Mouse (Mus musculus) granulocyte monocyte progenitor cell, adult 5-6 weeks (primary cell): ENCODE data around the gene Commd7. TPM values are rescaled to one million over a fixed set of nuclear protein-coding genes. Genes with fewer than 3 reads are reported as not detected.

Experiments used
- ATAC-seq: replicated peaks from 2 replicates; pipeline ENCODE4 v1.8.0; 2016; ENCODE audit warnings: mild to moderate bottlenecking, moderate TSS enrichment, inconsistent platforms; ENCODE audit not compliant: poor library complexity, severe bottlenecking
- total RNA-seq, 2 experiments: library from RNA; stranded (forward) in 1 of 2; stranded (reverse) in 1 of 2; fragments of 200-712, 200-1000 nt in 1 of 2; fragments of >200 nt in 1 of 2; fragmentation: Nextera tagmentation in 1 of 2; gene quantifications; 2 replicates each; pipeline ENCODE4 v1.2.3; 2014 to 2017

Gene Commd7
- total RNA-seq, 2 experiments from 2014 or later, result 32.9 to 41.9 TPM

DNA sequence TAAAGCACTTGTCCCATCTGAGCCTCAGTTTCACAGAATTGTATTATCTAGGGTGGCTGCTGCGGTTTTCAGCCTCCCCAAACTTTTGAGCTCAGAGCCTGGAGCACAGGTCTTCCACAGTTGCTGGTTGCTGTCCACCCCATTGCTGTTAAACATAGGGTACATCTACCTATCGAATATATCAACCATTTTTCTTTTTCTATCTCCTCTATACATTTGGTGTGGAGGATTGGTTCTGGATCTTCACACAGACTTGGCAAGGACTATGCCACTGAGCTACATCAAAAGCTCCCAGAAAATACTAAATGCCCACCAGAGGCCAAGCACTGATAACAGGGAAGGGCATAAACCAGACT is 268 bp upstream of the Commd7 start:
- ATAC-seq, result 0 out of 2 replicates have a peak, but pooled peaks have one; percentile 1

DNA sequence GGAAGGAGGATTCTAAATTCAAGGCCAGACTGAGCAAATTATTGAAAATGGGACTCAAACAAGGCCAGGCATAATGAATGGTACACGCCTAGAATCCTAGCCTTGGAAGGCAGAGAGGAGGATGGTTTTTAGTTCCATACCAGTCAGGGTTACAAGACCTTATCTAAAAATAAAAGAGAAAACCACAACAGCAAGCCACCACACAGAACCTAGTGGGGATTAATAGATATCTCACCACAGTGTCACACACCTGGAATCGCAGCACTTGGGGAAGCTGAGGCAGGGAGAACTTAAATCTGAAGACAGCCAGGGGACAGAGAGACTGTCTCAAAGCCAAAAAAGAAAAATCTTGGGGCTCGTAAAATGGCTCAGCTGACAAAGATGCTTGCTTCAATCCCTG is 1.6 kb downstream of the Commd7 start:
- no peak for ATAC-seq

DNA sequence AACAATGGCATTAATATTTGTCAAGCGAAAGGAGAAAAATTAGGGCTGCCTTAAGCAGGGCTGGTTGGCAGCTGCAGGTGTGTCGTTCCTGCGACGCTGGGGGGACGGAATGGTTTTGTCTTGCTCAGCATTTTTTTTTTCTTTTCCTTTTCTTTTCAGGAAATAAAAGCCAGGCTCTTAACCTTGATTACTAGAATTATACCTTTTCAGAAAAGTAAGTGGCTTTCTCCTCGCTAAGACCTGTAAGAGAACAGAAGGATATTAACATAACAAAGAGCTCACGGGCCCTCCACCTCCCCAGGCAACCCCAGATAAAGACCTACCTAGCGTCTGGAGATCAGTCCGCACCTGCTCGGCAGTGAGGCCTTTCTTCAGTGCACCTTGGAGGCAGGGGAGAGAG is 10.1 kb downstream of the Commd7 start:
- no peak for ATAC-seq

DNA sequence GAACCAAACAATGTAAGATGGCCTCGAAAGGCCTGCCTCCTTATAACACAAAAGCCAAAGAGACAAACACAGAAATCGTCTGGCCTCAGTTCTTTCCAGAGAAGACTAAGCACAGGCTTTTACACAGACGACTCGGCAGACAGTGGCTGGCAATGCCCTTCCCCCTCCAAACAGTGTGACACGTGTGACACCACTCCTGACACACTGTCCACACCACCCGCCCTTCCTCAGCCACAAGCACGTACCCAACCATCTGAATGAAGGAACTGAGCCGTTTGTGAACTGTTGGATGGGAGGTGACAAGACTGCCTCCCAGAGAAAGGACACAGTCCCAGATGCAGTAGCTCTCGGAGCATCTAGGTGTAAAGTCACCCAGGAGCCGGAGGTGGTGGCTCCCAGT is 13.7 kb downstream of the Commd7 start:
- peak; percentile 62; the same call in 1 of the 2 replicates for ATAC-seq

DNA sequence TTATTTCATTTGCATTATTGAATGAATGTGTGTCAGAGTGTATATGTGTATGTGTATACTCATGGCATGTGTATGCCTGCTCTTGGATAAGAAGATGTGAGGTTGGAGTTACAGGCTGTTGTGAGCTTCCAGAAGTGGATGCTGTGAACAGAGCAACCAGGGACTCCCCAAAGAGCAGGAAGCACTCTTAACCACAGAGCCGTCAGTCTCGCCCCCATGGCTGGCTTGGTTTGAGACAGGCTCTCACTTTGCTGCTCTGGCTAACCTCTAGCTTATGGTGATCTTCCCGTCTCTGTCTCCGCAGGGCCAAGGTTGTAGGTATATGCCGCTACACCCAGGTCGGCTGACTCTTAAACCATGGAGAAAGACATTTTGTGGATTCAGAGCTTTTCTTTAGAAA is 14.1 kb downstream of the Commd7 start:
- no peak for ATAC-seq

DNA sequence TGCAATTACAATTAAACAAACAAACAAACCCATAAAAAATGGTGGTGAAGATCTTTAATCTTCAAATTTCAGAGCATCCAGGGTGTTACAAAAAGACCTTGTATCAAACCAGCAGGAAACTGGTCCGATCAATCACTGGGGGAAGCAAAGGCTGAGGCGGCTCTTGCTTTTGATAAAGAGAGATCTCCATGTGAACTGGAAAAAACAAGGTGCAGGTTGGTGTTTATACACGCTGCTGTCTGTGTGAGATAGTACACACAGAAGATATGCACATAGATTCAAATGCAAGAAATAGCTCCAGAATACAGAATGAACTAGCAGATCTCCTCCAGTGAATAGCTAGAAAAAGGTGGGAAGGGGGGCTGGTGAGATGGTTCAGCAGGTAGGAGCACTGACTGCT is 15.7 kb downstream of the Commd7 start:
- no peak for ATAC-seq

DNA sequence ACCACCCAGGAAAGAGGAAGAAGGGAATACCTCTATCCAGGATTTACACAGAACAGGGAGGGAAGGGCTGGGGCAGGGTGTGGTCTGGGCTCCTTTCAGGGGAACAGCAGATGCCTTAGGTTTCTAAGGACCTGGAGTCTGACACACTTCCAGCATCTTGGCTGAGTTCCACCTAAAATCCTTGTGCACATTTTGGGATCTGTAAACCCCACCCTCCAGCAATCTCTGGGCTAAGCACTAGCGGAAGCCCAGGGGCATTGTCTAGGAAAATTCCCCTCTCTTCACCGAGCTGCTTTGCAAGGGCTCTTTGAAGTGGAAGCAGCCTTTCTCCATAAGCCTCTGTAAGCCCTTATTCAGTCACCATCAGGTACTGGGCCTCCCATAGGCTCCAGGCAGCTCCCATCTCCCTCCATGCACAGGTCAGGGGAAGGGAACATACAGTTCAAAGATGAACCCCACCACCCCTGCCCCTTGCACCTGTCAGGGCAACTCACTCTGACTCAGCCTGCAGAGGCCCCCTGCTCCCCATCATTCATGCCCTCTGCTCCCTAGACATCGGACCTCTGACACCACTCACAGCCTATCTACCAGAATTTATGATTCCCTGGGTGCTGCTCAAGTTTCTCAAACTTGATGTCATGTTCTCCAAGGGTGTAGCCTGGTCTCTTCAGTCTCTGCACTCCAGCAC is 19.8 kb downstream of the Commd7 start:
- no peak for ATAC-seq

DNA sequence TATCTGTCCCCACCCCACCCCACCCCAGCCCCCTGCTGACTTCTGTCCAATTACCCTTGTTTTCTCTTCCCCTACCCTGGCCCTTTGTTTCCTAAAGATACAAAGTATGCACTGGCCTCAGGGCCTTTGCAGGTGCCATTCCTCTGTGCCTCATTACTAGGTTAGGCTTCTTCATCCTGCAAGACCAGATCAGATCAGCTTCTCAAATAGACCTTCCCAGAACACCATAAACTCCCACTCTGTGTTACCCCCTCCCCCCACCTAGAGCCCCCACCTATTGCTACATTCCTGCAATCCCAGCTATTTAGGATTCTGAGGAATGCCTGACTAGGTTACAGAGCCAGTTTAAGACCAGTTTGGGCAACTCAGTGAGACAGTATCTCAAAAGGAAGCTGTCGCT is 20.8 kb downstream of the Commd7 start:
- ATAC-seq, result no peak

DNA sequence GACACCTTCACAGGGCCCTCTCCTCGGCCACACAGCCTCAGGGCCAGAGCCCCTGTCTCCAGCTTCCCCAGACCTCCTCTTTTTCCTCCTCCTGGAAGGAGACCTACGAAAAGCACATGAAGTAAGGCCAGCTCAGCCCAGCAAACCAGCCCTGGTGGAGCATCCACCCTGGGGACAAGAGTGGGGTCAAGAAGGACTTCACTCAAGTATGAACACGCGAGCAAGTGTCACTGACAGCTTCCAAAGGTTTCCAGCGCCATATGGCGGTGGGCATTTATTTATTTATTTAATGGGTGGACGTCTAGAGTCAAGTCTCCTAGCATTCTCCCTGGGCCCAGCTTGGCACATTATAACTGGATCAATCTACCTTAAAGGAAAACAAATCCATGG is 21.3 kb downstream of the Commd7 start:
- ATAC-seq, result no peak

DNA sequence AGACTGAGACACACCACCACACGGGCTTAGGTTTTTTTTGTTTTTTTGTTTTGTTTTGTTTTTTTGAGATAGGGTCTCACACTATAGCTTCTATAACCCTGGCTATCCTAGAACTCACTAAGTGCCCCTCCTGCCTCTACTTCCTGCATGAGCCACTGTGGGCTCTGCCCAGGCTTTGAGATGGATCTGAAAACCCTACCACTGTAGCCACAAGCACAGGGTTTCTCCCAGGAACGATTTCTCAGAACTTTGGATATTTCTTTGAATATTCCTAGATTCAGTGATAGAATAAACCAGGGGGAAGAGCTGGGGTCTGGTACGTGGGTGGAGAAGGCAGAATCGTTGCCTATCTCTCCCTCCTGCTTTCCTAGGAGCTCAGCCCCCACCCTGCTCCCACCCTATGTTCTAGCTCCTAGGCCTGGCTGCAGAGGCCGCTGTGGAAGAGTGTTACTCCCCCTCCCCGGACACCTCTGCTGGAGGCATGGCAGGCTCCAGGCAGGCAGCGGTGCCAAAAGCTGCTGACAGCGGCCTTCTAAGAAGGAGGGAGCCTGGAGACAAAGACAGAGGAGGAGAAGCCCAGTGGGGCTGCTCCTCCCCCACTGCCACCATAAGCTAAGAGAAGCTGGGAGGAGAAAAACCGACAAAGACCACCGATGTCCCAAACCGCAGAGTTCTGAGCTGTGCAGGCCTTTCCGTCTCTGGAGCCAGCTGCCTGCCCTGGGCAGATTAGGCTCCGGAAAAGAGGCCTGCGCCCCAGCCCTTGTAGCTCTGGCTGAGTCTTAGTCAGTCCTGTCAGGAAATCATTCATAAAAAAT is 21.9 kb downstream of the Commd7 start:
- peak; percentile 8 for ATAC-seq

DNA sequence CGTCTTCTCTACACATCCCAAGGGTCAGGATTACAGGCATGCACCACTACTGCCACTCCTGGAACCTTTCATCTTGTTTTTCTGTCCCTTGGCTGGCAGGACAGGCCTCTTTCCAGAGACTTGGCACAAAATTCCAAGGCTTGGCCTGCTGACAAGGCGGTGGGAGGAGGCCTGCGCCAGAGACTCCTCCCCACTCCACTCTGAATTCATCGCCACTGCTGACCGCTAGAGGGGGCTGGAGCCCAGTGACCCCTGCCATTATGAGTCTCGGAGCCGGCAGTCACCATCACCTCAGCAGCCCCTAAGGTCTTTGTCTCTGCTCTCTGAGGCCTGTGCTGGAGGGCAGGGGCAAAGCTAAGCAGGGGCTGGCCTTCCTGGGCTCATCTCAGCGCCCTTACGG is 23.0 kb downstream of the Commd7 start:
- ATAC-seq, result peak; percentile 79

DNA sequence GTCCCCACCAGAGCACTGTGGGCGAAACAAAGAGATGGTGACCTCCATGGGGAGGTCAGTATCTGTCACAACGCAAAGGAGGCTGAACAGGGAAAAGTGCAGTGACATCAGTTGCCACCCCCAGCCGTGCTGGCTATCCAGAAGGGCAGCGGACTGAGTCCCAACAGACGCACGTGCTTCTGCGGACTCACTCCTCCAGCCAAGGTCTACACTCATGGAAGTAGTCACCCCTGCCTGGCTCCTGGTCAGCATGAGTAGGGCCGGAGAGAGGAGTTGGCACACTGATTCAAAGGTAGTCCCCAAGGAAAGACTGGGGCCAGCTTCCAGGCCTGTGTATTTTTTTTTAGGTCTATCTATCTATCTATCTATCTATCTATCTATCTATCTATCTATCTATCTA is 23.5 kb downstream of the Commd7 start:
- ATAC-seq, result no peak

DNA sequence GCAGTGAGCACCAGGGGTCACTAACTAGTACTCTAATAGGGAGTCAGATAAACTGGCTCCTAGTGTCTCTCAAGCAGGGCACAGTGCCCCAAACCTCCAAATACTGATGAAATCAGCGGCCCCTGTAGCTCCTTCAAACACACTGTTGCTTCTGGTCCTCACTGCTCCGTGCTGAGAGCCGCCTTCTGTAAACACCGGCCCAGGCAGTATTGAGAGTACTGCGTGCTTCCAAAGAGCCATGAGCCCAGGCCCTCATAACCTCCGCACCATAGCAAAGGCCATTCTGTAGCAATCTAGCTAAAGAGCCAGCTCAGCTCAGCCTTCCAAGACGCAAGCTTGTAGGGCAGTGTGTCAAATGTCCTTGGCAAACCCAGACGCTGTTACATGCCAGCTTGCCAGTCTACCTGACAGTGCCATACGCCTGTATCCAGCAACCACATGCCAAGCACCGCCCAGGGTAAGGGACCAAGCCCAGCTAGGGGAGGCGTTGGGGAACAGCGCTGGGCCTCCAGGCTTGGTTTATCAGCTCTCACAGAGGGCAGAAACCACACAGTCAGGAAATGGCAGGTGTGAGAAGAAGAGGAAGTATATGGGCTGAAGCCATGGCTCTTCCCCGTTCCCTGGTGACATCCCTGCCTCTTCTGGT is 24.6 kb downstream of the Commd7 start:
- ATAC-seq, result peak; percentile 74

DNA sequence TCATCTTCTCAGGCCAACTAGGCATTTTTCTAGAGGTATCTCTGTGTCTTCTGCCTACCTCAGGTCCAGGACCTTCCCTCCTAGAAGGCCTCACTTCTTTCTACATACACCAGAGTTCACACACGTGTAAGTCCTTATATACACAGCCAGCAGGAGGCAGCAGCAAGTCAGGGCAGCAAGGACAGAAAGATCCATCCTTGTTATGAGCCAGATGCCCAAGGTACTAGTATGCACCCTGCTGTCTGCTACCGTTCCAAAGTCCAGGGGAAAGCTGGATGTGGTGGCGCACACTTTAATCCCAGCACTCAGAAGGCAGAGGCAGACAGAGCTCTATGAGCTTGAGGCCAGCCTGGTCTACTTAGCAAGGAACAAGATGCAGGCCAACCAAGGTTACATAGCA is 26.2 kb downstream of the Commd7 start:
- ATAC-seq, result no peak

DNA sequence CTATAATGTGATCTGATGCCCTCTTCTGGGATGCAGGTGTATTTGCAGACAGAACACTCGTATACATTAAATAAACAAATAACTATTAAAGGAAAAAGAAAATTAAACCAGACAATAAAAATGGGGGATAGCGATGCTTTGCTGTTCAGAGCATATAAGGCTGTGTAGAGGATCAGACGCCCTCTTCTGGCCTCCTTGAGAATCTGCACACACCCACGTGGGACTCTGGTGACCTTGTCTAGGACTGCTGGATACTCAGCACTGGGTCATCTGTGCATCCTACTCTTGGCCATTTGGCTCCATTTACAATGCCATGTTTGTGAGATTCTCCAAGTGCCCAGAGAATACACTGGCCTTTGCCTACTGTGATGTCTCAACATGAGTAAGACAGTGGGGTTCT is 28.9 kb downstream of the Commd7 start:
- ATAC-seq, result 0 out of 2 replicates have a peak, but pooled peaks have one; percentile 32

DNA sequence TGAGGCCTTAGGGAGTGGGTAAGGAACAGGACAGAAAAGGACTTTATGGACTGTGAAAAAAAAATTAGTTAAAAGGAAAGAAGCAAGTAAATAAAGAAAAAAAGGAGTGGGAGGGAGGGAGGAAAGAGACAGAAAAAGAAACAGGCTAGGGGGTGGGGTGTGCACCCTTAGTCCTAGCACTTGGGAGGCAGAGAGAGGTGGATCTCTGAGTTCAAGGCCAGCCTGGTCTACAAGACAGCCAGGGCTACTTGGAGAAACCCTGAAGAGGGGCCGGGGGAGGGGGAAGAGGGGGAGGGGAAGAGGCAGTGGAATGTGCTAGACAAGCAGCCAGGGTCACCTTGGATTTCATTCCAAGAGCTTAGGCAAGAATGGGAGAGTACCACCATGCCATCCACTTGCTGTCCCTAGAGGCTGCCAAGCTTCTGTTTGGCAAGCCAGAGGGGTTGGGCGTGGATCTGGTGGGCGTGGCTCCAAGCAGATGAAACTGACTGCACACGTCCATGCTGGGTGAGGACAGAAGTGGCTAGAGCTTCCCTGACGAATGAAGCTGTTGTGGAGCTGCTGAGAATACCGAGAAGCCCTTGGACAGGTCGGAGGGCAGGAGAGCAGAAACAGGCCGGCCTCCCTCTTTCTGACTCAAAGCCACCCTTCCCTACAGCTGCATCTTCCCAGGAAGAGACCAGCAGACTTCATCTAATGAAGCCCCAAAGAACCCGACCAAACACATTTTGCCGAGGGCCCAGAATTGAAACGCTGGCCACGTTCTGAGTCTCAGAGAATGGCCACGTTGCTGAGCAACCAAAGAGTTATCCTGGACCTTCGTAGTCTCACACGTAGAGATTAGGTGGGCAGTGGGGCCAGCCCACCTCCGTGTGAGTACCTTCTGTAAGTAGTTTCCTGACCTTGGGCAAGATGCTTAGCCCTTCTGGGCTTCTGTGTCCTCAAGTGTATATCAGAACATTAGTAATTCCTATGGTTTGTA is 31.6 kb downstream of the Commd7 start:
- ATAC-seq, result peak; percentile 52; the same call in 1 of the 2 replicates

DNA sequence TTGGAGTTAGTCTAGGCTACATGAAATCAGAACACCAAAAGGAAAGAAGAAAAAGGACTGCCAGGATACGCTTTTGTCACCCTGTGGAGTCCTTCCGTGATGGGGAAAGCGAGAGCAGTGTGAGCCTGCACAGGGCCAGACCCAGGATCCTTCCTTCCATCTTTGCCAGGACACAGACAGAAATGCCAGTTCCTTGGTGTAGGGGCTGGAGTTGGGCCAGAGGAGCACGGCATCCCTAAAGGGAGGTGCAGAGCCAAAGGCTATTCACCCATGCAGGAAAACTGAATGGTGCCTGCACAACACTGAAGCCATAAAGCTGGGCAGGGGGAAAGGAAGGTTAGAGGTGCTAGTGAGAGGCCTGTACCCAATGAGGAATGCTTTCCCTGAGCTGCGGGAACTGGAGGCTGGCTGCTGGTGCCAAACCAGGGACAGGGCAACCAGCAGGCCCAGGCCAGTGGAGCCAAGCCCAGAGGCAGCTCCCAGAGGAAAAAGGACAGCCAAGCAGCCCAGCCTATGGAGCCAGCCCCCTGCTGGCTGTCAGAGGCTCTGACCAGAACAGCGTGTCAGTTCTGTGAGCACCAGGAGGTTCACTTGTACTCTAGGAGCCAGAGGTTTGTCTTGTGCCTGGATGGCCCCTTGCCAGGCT is 32.4 kb downstream of the Commd7 start:
- peak; percentile 71; the same call in 1 of the 2 replicates for ATAC-seq

DNA sequence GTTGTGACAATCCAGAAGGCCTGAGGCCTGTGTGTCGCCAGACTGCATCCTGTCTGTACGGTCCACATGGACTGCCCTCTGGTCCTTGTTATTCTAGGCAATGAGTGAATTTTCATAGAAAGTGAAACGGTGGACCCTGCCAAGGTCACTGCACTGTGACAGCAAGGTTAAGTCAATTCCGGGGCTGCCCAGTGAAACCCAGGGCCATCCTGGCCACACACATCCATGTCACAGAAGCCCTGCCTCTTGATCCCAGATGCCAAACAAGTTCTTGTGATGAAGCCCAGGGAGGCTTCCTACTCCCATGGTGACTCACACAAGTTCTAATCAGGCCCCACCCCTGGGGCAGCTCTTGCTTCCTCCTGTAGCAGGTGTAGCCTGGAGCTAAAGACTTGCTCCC is 35.0 kb downstream of the Commd7 start:
- ATAC-seq, result no peak

DNA sequence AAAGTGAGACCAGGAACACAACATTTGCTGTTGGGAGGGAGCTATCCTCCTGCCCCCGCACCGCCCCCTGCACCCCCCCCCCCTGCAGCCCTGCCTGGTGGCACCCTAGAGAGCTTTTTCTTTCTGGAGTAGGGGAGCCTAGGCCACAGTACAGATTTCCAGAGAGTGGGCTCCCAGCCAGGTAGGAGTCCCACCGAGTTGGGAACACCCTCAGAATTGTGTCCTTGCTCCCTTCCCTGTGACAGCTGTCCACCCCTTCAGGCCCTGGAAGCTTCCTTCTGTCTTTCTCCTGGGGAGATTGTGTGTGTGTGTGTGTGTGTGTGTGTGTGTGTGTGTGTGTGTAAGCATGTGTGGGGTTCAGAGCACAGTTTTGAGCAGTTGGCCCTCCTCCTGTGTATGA is 35.6 kb downstream of the Commd7 start:
- no peak for ATAC-seq

DNA sequence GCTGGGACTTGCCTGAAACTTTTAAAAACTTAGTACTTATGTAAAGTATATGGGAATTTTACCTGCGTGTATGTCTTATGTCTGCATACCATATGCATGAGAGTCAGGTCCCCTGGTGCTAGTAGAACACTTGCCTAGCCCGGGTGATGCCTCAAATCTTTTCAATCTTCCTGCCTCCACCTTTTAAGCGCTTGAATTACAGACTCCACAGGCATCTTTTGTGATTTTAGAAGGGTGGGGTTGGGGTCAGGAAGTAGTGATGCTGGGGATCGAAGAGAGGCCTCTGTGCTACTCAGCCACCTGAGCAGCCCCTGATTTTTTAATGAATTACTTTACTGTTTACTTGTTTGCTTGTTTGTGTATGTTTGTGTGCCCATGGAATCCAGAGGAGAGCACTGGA is 37.6 kb downstream of the Commd7 start:
- no peak for ATAC-seq
